Mouse (Mus musculus): ENCODE measurements around the gene Srbd1.

DNA sequence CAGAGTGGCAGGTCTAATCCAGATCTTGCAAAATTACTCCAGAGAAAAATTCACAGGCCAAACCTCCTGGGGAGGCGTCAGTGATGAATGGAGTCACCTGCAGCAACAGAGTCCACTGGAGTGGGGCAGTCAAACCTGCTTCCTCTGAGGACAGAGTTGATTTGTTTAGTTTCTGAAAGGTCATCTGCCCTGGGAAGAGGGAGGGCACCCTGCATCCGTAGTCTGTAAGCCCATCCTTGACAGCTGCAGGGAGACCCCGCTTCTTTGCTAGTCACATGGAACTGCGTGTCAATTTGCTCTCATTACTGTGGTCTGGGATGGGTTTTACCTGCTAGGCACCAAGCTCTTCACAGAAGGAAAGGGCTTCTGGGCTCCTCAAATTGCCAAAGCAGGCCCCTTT, 173.9 kb downstream of the Srbd1 start:
- TF ChIP-seq POLR2A (IDR thresholded peaks at IDR 0.05; ENCODE audit: low read depth, low read length) = no peak
- no peak for TF ChIP-seq CTCF (IDR thresholded peaks at IDR 0.05; ENCODE audit: borderline replicate concordance, insufficient read depth, low read length)
